Mouse (Mus musculus) urinary bladder, postnatal 14 days (tissue): ENCODE measurements around the gene Dcaf8.

ENCODE experiments used
- DNase-seq: peaks from one replicate; pipeline ENCODE4 v3.0.0; 2021; ENCODE audit warnings: low spot score

Gene Dcaf8

GRCm38 (mm10) chr1:172197146-172197545, 49.3 kb downstream of the Dcaf8 start:
- no peak for DNase-seq

- DNase-seq: no peak
These were observed 50.0 kb downstream of the Dcaf8 start for GRCm38 (mm10) chr1:172197851-172198250.

DNA sequence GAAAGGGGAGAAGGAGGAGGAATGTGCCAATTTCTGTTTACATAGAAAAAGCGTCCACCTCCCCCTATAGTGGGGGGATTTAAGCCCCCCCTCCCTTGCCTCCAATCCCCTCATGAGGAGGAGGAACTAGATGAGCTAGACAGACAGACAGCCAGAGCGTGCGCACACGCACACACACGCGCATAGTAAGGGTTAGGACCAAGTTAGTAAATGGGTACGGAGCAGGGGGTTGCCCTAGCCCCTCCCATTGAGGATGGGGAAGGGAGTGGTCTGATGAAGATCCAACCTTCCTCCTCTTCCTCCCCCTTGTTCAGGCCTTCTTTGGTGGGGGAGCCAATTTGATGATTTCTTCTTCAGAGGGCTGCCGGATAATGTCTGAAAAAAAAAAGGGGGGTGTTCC, 50.4 kb downstream of the Dcaf8 start:
- no peak for DNase-seq

DNA sequence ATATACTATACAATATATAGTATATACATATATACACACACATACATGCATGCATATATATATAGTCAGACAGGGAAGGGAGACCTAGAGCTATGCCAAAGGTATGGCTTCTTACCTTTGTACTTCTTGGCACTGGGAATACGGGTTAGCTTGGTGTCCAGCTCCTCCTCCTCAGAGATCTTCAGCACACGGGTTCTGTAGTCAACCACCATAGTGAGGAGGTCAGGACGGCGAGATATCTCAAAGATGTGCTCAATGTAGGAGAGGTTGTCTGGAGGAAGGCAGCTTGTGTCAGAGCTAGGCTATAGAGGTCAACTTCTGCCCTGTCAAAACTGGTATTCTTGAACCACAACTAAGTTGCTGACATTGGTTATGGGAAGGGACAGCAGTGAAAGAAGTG, 51.1 kb downstream of the Dcaf8 start:
- DNase-seq: no peak

DNA sequence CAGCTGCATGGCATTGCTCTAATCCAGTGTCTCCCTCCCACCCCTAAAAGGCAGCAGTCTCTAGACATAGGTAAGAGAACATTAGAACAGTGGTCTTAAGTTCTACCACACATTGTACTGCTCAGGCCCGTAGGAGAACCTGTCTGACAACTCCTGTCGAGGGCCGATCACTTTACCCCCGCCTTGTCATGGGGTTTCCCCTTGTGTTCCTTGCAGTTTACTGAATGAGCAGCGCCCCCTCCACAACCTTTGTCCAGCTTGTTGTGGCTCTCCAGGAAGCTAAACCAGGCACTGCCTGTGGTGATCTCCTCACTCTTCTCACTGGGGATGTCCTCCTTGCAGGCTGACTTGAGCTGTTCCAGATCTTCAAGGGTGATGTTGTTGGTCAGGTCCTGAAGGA, 52.3 kb downstream of the Dcaf8 start:
- peak; percentile 62 for DNase-seq

DNA sequence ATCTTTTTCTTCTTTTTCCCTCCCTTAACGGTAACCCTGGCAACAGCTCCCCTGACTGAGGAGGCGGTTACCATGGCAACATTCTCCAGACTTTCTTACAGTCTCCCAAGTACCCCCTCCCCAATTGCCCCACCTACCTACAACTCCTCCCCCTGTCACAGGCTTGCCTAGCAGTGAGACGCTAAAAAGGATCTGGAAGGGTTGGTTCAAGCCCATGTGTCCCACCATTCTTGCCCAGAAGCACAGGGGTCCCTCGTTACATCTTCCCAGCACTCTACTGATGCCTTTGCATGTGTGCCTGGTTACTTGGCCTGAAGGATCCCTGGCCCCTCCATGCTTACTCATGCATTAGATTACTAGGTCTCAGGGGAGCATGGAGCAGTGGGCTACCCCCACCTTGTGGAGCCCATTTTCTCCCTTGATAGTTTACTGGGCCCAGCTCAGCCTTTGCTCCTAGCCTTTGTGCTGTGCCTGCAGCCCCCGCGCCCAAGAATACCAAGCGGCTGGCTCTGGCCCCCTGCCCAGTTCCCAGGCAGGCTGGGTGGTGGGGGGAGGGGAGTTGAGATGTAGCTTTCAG, 53.1 kb downstream of the Dcaf8 start:
- DNase-seq: no peak

DNA sequence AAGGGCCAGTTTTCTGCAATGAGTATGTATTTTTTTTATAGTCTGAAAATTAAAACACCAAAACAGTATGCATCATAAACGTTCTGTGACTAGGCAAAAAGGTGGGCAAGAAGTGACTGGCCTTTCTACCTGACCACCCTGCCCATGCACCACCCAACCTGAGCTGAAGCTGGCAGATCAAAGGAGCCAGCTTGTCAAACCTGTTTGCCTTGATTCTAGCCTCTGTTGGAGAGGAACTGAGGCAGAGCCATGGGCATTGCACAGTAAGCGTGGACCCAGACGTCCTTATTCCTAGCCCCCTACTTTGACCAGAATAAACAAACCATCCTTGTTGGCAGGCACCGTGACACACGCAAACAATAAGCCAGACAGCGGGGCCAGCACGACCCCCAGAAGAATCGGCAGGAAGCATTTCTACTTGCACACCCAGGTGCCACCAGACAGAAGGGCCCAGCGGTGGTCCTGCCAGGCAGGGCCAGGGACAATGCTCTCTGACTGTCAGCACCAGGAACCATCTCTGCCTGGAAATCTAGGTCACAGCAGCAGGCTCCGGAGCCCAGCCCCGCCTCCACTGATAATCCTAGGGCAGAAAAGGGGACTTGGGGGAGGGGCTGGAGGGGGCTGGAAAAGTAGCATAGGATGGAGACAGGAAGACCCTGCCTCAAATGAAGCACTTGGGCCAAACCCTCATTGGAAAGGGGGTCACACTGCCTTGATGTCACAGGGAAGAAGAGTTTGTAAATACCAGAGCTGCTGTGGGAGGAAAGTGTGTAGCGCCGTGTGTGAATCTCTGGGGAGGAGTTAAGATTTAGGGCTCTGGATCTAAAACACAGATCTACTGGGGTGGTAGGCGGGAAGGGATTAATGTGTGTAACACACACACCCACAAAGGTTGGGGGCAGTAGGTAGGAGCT, 54.3 kb downstream of the Dcaf8 start:
- DNase-seq: peak; percentile 68

DNA sequence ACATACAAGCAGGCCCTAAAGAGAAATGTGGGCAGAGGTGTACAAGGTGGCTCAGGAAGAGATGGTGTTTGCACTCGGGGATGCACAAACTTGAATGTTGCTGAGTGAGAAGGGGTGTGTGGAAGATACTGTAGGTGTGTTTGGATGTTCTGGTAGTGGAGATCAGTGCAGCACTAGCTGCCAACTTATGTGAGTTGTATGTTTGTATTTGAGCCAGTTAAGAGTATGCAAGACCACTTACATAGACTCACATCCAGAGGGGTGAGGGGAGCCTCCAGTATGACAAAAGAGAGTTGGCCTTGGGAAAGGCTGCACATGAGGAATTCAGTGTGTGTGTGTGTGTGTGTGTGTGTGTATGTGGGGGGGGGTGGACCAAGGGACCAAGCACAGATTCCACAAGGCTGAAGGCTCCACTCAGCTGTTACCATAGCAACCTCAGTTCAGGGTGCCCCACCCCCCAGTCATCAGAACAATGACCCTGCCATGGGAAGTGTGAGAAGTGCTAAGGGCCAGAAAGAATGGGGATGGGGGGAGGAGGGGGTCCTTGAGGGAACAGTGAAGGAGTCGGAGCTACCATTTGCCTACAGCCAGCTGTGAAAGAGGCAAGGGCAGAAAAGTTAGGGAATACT, 55.1 kb downstream of the Dcaf8 start:
- no peak for DNase-seq

DNA sequence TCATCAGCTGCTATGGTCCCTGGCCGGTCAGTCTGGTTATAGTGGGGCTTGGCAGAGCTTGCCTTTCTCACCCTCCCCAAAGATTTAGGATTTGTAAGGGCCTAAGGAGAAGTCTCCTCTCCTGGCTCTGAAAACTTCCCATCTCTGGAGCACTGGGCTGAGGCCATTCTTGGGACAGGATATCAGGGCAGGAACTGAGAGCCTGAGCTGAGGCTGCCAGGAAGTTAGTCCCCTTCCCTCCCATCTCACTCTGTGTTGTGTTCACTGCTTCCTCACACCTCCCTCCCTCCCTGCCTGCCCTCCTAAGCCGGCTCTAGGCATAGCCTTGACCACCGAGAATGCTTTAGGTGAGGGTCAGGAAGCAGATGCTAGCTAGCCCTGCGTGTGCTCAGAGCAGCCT, 55.7 kb downstream of the Dcaf8 start:
- no peak for DNase-seq

GRCm38 (mm10) chr1:172204033-172204813, 56.3 kb downstream of the Dcaf8 start:
- no peak for DNase-seq

DNA sequence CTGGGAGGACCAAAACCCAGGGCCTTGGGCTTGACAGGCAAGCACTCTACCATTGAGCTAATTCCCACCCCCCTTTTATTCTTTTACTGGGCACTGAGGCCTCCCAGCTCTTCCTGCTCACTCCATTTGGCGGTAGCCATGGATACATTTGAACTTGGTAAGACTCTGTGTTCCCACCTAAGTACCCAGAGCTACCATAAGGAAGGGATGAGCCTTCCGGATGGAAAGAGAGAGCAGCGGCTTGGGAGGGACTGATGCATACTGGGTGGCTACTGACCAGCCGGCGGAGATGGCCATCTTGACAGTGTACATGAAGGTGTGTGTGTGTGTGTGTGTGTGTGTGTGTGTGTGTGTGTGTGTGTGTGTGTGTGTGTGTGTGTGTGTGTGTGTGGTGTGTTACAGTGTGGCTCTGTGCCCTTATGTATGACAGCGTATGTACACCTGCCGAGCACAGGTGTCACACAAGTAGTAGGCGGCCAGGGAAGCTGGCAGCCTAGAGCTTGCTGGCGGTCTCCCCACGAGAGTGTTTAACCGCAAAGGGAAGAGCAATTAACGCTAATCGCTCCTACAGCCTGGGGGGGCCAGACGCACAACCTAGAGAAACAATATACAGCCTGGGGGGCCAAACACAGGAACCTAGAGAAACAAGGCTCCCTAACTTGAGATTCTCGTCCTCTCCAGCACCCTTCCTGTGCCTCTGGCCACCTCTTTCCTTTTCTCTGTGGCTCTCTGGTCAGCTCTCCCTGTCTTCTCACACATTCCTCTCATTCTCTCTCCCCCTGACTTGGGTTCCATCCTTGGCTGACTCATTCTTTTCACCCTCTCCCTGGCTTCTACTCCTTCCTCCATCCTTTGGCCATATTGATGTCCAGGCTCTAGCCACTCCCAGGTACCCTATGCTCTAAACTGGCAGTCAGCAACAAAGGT, 57.2 kb downstream of the Dcaf8 start:
- DNase-seq: no peak

GRCm38 (mm10) chr1:172205741-172206087, 57.8 kb downstream of the Dcaf8 start:
- DNase-seq: no peak

GRCm38 (mm10) chr1:172206141-172206917, 58.4 kb downstream of the Dcaf8 start, which contains the start of gene Pea15a:
Pea15a (minus strand) TSS chr1:172206804.
- peak; percentile 87 for DNase-seq

DNA sequence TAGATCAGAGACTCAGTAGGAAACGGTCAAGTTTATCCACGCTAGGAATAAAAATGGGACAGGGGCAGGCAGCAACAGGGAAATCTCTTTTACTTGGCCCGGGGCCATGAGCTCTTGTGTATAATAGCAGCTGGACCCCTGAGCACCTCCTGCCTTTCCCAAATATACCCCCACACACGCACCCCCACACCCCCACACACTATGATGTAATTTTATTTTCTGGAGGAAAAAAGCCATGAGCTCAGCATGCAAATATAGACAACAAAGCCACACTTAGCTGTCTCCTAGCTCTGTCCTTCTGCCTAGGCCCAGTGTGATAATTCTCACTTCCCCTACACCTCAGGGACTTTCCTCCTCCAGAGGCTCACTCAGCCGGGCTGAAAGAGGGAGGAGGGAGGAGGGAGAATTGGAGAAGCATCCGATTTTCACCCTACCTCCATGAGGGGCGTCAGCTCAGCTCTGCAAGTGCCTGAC, 59.3 kb downstream of the Dcaf8 start:
- no peak for DNase-seq

- no peak for DNase-seq
These were observed 64.9 kb downstream of the Dcaf8 start for GRCm38 (mm10) chr1:172212776-172213175.

- DNase-seq: no peak
These were observed 65.9 kb downstream of the Dcaf8 start for GRCm38 (mm10) chr1:172213771-172214170.

GRCm38 (mm10) chr1:172214748-172215147, 66.9 kb downstream of the Dcaf8 start:
- no peak for DNase-seq

DNA sequence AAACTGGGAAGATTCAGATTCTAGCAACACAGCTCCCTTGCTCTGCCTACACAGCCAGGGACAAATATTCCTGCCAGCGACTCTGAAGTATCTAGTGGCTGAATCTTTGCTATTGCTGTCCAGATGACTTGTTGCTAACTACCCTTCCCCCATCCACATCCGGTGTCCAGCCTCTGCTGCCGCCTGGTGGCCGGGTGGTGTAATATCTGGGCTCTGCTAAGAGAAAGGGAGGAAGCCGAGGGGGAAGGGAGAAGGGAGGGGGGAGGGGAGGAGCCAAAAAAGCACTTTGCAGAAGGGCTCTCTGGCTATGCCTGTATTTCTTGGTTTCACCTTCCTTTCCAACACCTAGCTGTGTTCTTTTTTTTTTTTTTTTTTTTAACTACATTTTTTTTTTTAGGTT, 69.3 kb downstream of the Dcaf8 start:
- peak; percentile 91 for DNase-seq

DNA sequence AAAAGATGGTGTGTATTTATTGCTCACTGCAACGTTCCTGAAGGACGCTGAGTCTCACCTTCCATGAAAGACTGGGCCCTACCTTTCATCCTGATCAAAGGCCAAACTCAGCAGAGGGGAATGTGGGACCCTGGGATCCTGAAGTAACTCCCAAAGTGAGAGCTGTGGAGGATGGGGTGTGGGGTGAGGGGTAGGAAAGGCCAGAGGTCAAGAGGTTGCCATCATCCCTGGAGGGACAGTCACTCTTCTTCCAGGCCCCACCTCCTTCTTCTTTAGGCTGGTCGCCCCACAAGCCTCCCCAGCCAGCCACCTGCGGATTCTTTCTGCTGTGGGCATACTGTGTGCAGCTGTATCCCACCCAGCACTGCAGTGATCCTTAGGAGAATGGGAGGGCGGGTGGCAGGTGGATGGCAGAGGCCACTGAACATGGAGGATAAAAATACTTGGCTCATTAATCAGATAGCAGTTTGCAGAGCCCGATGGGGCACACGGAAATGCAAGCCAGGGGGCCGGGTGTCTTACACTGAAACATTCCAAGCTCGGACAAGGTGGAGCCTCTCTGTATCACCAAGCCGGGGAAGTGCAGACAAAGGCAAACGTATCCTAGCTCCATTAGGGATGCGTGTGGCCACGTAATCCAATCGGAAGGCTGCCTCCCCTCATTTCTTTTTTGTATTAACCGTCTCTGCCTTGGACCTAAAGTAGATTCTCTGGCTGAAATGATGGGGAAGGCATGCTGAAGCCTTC, 70.5 kb downstream of the Dcaf8 start:
- DNase-seq: no peak
